Mouse (Mus musculus): ENCODE measurements at regions not wholly inside any gene's neighbourhood (a gene's known extent, or its start where the extent isn't known, plus 50 kb on each side); places are given as distances from the start of the nearest gene placed in this dataset.

DNA sequence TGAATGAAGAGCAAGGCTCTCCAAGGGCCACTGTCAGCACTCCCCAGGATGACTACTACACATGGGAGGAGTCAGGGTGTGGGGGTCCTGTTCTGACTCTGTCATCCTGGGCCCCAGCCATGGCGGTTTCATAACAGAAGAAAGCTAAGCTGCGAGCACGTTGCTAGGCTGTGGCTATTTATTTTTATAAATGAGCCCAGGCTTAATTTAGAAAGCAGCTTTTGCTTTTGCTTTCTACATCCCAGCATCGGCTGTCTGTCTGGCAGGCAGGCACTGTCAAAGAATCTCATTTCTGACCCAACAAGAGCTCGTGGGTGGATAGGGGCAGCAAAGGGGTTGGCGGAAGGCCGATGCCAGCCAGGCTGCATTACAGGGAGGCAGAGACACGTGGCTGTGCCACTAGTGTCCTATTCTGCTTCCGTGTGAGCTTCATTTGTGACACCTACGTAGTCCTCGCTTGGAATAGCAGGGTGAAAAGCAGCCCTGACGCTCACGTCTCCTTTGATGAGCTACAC, 203.9 kb upstream of the Serp2 start:
- Histone ChIP-seq H3K27ac (ENCODE audit: insufficient read depth, low read length) (peak overlapping the region; percentile 66), H3K4me3 (ENCODE audit: insufficient read depth, low read length) (no peak overlapping the region), H3K4me1 (ENCODE audit: control insufficient read depth, insufficient read depth, low read length) (peaks cover 10% of the 10 kb centered on the region)
- no peak for TF ChIP-seq POLR2A (IDR thresholded peaks at IDR 0.05; ENCODE audit: extremely low read depth, insufficient read depth, low read length)
- no peak for TF ChIP-seq CTCF (IDR thresholded peaks at IDR 0.05; ENCODE audit: extremely low read depth, insufficient read depth, low read length)

GRCm38 (mm10) chr14:76759377-76759776, 202.7 kb upstream of the Serp2 start:
- Histone ChIP-seq H3K4me3 (ENCODE audit: insufficient read depth, low read length) (no peak overlapping the region), H3K27ac (ENCODE audit: insufficient read depth, low read length) (no peak overlapping the region), H3K4me1 (ENCODE audit: control insufficient read depth, insufficient read depth, low read length) (peaks cover 7% of the 10 kb centered on the region)
- TF ChIP-seq CTCF (IDR thresholded peaks at IDR 0.05; ENCODE audit: extremely low read depth, insufficient read depth, low read length) (no peak), POLR2A (IDR thresholded peaks at IDR 0.05; ENCODE audit: extremely low read depth, insufficient read depth, low read length) (no peak)

DNA sequence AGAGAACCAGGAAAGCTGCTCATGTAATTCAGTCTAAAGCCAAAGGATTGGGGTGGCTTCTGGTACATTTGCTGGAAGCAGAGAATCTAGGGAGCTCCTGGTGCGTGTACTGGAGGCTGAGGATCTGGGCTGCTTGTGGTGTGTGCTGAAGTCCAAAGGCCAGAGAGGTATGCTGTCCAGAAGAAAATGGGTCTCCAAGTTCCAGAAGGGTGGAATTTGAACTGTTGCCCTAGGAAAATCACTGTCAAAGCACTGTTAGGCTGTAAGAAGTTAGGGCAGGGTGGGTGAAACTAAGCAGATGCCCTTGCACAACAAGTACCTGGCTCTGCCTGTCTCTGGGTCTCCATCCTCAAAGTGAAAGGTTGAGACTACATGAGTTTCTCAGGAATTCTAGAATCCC, 201.9 kb upstream of the Serp2 start:
- peaks cover 3% of the 10 kb centered on the region for H3K4me1 ChIP-seq (ENCODE audit: control insufficient read depth, insufficient read depth, low read length)
- TF ChIP-seq POLR2A (IDR thresholded peaks at IDR 0.05; ENCODE audit: extremely low read depth, insufficient read depth, low read length) (no peak), CTCF (IDR thresholded peaks at IDR 0.05; ENCODE audit: extremely low read depth, insufficient read depth, low read length) (no peak)
- no peak overlapping the region for H3K27ac ChIP-seq (ENCODE audit: insufficient read depth, low read length)
- no peak overlapping the region for H3K4me3 ChIP-seq (ENCODE audit: insufficient read depth, low read length)

GRCm38 (mm10) chr14:76755591-76756376, 199.1 kb upstream of the Serp2 start:
- TF ChIP-seq POLR2A (IDR thresholded peaks at IDR 0.05; ENCODE audit: extremely low read depth, insufficient read depth, low read length) (no peak), CTCF (IDR thresholded peaks at IDR 0.05; ENCODE audit: extremely low read depth, insufficient read depth, low read length) (no peak)
- H3K4me1 ChIP-seq (ENCODE audit: control insufficient read depth, insufficient read depth, low read length), result peaks cover 3% of the 10 kb centered on the region
- no peak overlapping the region for H3K4me3 ChIP-seq (ENCODE audit: insufficient read depth, low read length)

DNA sequence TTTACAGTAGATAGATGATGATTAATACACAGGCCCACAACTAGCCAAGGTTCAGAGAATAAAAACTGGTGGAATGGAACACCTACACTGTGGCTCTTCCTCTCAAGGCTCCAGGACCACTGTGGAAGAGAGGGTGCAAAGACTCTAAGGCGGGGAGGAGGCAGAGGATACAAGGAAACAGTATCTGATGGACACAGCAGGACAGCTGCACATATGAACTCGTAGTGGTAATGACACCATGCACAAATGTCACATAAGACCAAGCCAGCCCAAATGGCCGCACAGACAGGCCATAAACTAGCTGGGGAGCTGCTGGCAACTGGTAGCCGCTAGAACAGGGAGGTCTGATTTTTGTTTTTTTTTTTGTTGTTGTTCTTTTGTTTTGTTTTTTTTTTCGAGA, 197.0 kb upstream of the Serp2 start:
- no peak for TF ChIP-seq CTCF (IDR thresholded peaks at IDR 0.05; ENCODE audit: extremely low read depth, insufficient read depth, low read length)
- TF ChIP-seq POLR2A (IDR thresholded peaks at IDR 0.05; ENCODE audit: extremely low read depth, insufficient read depth, low read length), result no peak
- no peak overlapping the region for H3K27ac ChIP-seq (ENCODE audit: insufficient read depth, low read length)
- H3K4me1 ChIP-seq (ENCODE audit: control insufficient read depth, insufficient read depth, low read length), result peaks cover 1% of the 10 kb centered on the region; the same call in 1 of the 2 replicates
- no peak overlapping the region for H3K4me3 ChIP-seq (ENCODE audit: insufficient read depth, low read length)

More at GRCm38 (mm10) chr14:76755591-76756376, 199.1 kb upstream of the Serp2 start:
- H3K27ac ChIP-seq (ENCODE audit: insufficient read depth, low read length), result no peak overlapping the region

DNA sequence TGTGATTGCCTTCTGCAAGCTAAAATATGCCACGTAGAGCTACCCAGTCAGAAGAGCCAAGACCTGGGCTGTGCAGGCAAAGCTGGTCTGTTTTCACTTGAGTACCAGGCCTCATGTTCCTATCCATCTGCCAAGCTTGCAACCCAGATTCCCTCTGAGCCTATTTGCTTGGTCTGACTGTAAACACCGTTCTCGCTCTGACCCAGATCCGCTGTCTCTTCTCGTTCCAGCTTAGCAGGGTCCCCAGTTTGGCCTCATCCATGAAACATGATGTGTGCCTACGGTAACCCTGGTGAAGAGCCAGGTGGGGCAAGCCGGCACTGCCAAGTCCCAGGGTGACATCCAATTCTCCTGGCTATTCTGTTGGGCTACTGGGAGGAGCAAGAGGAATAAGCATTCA, 192.5 kb upstream of the Serp2 start:
- TF ChIP-seq CTCF (IDR thresholded peaks at IDR 0.05; ENCODE audit: extremely low read depth, insufficient read depth, low read length) (no peak), POLR2A (IDR thresholded peaks at IDR 0.05; ENCODE audit: extremely low read depth, insufficient read depth, low read length) (no peak)
- Histone ChIP-seq H3K4me1 (ENCODE audit: control insufficient read depth, insufficient read depth, low read length) (0 out of 2 replicates have a peak, but pooled peaks cover 3% of the 10 kb centered on the region), H3K27ac (ENCODE audit: insufficient read depth, low read length) (no peak overlapping the region), H3K4me3 (ENCODE audit: insufficient read depth, low read length) (no peak overlapping the region)

- no peak for TF ChIP-seq CTCF (IDR thresholded peaks at IDR 0.05; ENCODE audit: extremely low read depth, insufficient read depth, low read length)
- no peak for TF ChIP-seq POLR2A (IDR thresholded peaks at IDR 0.05; ENCODE audit: extremely low read depth, insufficient read depth, low read length)
- Histone ChIP-seq H3K27ac (ENCODE audit: insufficient read depth, low read length) (no peak overlapping the region), H3K4me1 (ENCODE audit: control insufficient read depth, insufficient read depth, low read length) (0 out of 2 replicates have a peak, but pooled peaks cover 3% of the 10 kb centered on the region), H3K4me3 (ENCODE audit: insufficient read depth, low read length) (no peak overlapping the region)
Measured at GRCm38 (mm10) chr14:76748711-76749110, 192.0 kb upstream of the Serp2 start.

- no peak for TF ChIP-seq POLR2A (IDR thresholded peaks at IDR 0.05; ENCODE audit: extremely low read depth, insufficient read depth, low read length)
- TF ChIP-seq CTCF (IDR thresholded peaks at IDR 0.05; ENCODE audit: extremely low read depth, insufficient read depth, low read length), result no peak
- Histone ChIP-seq H3K4me3 (ENCODE audit: insufficient read depth, low read length) (no peak overlapping the region), H3K4me1 (ENCODE audit: control insufficient read depth, insufficient read depth, low read length) (0 out of 2 replicates have a peak, but pooled peaks cover 3% of the 10 kb centered on the region), H3K27ac (ENCODE audit: insufficient read depth, low read length) (no peak overlapping the region)
Measured at GRCm38 (mm10) chr14:76747814-76748213, 191.1 kb upstream of the Serp2 start.

DNA sequence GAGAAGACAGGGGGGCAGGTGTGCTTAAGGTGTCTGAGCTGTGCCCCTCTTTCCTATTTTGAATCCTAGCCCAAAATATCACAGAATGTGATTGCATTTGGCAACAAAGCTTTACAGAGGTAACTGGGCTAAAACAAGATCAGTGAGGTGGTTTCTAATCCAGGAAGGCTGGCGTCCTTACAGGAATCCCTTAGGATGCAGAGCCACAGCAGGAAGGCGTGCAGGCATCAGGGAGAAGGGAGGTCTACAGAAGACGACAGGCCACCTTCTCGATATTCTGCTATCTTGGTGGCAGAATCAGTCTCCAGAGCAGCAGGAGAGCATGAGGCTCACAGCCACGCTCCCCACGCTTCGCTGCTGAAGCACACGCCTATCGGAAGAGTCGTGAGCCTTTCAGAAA, 189.6 kb upstream of the Serp2 start:
- TF ChIP-seq CTCF (IDR thresholded peaks at IDR 0.05; ENCODE audit: extremely low read depth, insufficient read depth, low read length) (no peak), POLR2A (IDR thresholded peaks at IDR 0.05; ENCODE audit: extremely low read depth, insufficient read depth, low read length) (0 out of 2 replicates have a peak, but pooled peaks have one; percentile 34)
- Histone ChIP-seq H3K4me1 (ENCODE audit: control insufficient read depth, insufficient read depth, low read length) (0 out of 2 replicates have a peak, but pooled peaks cover 3% of the 10 kb centered on the region), H3K27ac (ENCODE audit: insufficient read depth, low read length) (no peak overlapping the region), H3K4me3 (ENCODE audit: insufficient read depth, low read length) (no peak overlapping the region)
